Mouse (Mus musculus) liver, embryonic 11.5 days (tissue): ENCODE data around the gene Zkscan2. TPM values are rescaled to one million over a fixed set of nuclear protein-coding genes. Genes with fewer than 3 reads are reported as not detected.
A peak's percentile ranks its signal among the peaks of the same experiment; 100 is the strongest.

ENCODE experiments used
- ATAC-seq: fragments of 200-750 bp; cut with Nextera tagmentation; replicated peaks from 2 replicates; pipeline ENCODE4 v1.8.0; 2017; ENCODE audit warnings: moderate number of reproducible peaks, mild to moderate bottlenecking, moderate TSS enrichment, moderate library complexity; ENCODE audit not compliant: low FRiP score
- DNase-seq: peaks from one replicate; pipeline ENCODE4 v3.0.0-alpha.2; 2017; ENCODE audit warnings: low spot score
- H3K27ac ChIP-seq: fragments of 300-500 bp; sonication (generic); 2 replicates; pipeline ENCODE4 v1.5.1; 2014; ENCODE audit warnings: mild to moderate bottlenecking, low read depth, low read length, control low read depth
- H3K27me3 ChIP-seq: fragments of 300-500 bp; sonication (generic); replicated peaks from 2 replicates; pipeline ENCODE4 v1.6.1; 2014; ENCODE audit warnings: low read length, mixed read lengths; ENCODE audit not compliant: control insufficient read depth, insufficient read depth
- H3K36me3 ChIP-seq: fragments of 300-500 bp; sonication (generic); 2 replicates; pipeline ENCODE4 v1.6.1; 2014; ENCODE audit warnings: mild to moderate bottlenecking, low read length, moderate library complexity, mixed read lengths; ENCODE audit not compliant: control insufficient read depth, insufficient read depth
- H3K4me1 ChIP-seq: fragments of 300-500 bp; sonication (generic); replicated peaks from 2 replicates; pipeline ENCODE4 v1.6.1; 2014; ENCODE audit warnings: low read length, mixed read lengths; ENCODE audit not compliant: control insufficient read depth, insufficient read depth
- H3K4me2 ChIP-seq: fragments of 300-500 bp; sonication (generic); 2 replicates; pipeline ENCODE4 v1.6.1; 2014; ENCODE audit warnings: mild to moderate bottlenecking, control low read depth, moderate library complexity
- H3K4me3 ChIP-seq: fragments of 300-500 bp; sonication (generic); 2 replicates; pipeline ENCODE4 v1.5.1; 2014; ENCODE audit warnings: low read depth, low read length, control low read depth
- H3K9ac ChIP-seq: fragments of 300-500 bp; sonication (generic); 2 replicates; pipeline ENCODE4 v1.6.1; 2014; ENCODE audit warnings: low read depth, low read length, control low read depth
- H3K9me3 ChIP-seq: fragments of 300-500 bp; sonication (generic); 2 replicates; pipeline ENCODE4 v1.6.1; 2016; ENCODE audit warnings: low read length, inconsistent platforms, mixed read lengths; ENCODE audit not compliant: control insufficient read depth
- WGBS: fragments of 180-500 bp; shearing (Covaris S2); extraction: QIAGEN DNeasy Blood & Tissue Kit; methylation state at CpG from one replicate; pipeline ENCODE4 v1.1.7; 2014; 5-methylcytosine and 5-hydroxymethylcytosine counted together
- polyA plus RNA-seq: library from polyadenylated mRNA; unstranded; fragments of >200 nt; fragmentation: Nextera tagmentation; extraction: Ambion mirVana; gene quantifications from 2 replicates; pipeline ENCODE4 v1.2.1, GENCODE M21; 2014

The Zkscan2 gene
- polyA plus RNA-seq, 1 experiment from 2014 or later: 0.93 TPM

- H3K4me3 ChIP-seq: no peak overlapping the region
- H3K9me3 ChIP-seq: no peaks in the 10 kb centered on the region
- H3K4me2 ChIP-seq: no peak overlapping the region
- no peaks in the 10 kb centered on the region for H3K36me3 ChIP-seq
- ATAC-seq (no peak), DNase-seq (no peak)
- no peak overlapping the region for H3K9ac ChIP-seq
- H3K27me3 ChIP-seq: no peaks in the 10 kb centered on the region
- peaks cover 2% of the 10 kb centered on the region; the same call in 1 of the 2 replicates for H3K4me1 ChIP-seq
- WGBS: 81% methylated on average over 1 of the region's 1 CpGs
- H3K27ac ChIP-seq: no peak overlapping the region
These were observed 32.3 kb downstream of the Zkscan2 start for GRCm38 (mm10) chr7:123467961-123468360.

DNA sequence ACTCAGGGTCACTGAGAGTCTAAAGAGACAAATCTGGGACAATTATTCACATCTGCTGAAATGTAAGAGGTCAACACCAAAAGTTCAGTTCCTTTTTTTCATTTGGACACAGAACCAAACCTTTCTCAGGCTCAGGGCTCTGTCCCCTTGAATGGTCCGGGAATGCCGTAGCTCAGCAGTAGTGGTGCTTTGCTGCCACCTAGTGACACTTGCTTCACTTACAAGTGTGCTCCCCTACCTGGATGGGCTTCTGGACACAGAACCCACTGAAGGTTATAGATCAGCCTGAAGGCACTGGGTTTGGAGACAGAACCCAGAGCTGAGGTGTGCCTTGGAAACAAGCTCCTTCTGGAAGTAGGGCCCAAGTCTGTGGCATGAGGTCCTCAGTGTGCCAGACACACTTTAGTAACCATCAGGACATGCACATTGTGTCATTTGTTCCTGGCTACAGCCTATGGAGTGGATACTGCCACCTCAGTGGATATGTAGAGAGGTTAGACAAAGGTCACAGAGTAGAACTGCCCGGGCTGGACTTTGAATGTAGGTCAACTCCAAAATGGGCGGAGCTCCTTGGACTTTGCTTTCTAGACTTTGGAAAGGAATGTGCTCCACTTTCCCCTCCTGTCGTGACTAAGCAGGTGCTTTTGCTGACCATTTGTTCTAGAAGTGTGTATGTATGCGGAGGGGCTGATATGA, 34.4 kb downstream of the Zkscan2 start:
- H3K4me3 ChIP-seq: no peak overlapping the region
- no peak overlapping the region for H3K27ac ChIP-seq
- DNase-seq (peak; percentile 69), ATAC-seq (no peak)
- no peaks in the 10 kb centered on the region for H3K27me3 ChIP-seq
- no peak overlapping the region for H3K4me2 ChIP-seq
- H3K9me3 ChIP-seq: no peaks in the 10 kb centered on the region
- WGBS: 36% methylated on average over 6 of the region's 6 CpGs
- peaks cover 22% of the 10 kb centered on the region for H3K4me1 ChIP-seq
- H3K9ac ChIP-seq: no peak overlapping the region
- H3K36me3 ChIP-seq: no peaks in the 10 kb centered on the region

DNA sequence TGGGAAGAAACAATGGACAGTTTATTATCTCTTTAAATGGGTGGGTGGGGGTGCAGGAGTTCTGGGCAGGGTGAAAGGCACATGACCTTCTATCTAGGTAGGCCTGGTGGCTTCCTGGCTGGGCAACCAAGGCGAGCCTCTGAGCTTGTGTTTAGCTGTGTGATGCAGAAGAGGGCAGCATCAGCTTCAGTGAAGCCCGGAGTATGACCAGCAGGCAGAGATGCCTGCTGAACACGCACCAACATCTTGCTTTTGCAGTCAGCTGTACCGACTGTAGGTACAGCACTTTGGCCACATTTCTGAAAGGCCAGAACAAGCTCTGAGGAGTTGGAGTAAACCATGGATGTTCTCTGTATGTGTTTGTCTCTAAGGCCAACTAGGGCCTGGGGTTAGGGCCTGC, 36.7 kb downstream of the Zkscan2 start:
- H3K27ac ChIP-seq: no peak overlapping the region
- no peak overlapping the region for H3K9ac ChIP-seq
- peaks cover 39% of the 10 kb centered on the region for H3K4me1 ChIP-seq
- peak overlapping the region; percentile 18; the same call in 1 of the 2 replicates for H3K4me2 ChIP-seq
- no peaks in the 10 kb centered on the region for H3K36me3 ChIP-seq
- no peaks in the 10 kb centered on the region for H3K9me3 ChIP-seq
- H3K27me3 ChIP-seq: no peaks in the 10 kb centered on the region
- DNase-seq: no peak
- no peak overlapping the region for H3K4me3 ChIP-seq
- WGBS: 75% methylated on average over 4 of the region's 4 CpGs
- ATAC-seq: no peak

GRCm38 (mm10) chr7:123462070-123462501, 38.2 kb downstream of the Zkscan2 start, which contains the start of gene Aqp8:
Aqp8 (plus strand) TSS chr7:123462291.
- peak within 1 kb of the TSS; percentile 21; the same call in 1 of the 2 replicates for H3K4me3 ChIP-seq
- H3K9me3 ChIP-seq: no peaks in the 10 kb centered on the region
- peak within 1 kb of the TSS; percentile 56 for H3K4me2 ChIP-seq
- ATAC-seq: peak; percentile 89
- peak within 1 kb of the TSS; percentile 43 for H3K9ac ChIP-seq
- WGBS: 31% methylated on average over 9 of the region's 9 CpGs
- H3K36me3 ChIP-seq: no peaks in the 10 kb centered on the region
- peak; percentile 73 for DNase-seq
- H3K4me1 ChIP-seq: peaks cover 54% of the 10 kb centered on the region
- peak within 1 kb of the TSS; percentile 89 for H3K27ac ChIP-seq
- H3K27me3 ChIP-seq: no peaks in the 10 kb centered on the region

GRCm38 (mm10) chr7:123461316-123461715, 38.9 kb downstream of the Zkscan2 start:
- Histone ChIP-seq H3K4me1 (peaks cover 61% of the 10 kb centered on the region), H3K9me3 (no peaks in the 10 kb centered on the region), H3K9ac (peak overlapping the region; percentile 43), H3K4me3 (no peak overlapping the region), H3K4me2 (peak overlapping the region; percentile 56), H3K27ac (peak overlapping the region; percentile 89), H3K36me3 (no peaks in the 10 kb centered on the region), H3K27me3 (no peaks in the 10 kb centered on the region)
- DNase-seq: no peak
- WGBS: 80% methylated on average over 4 of the region's 4 CpGs
- ATAC-seq: no peak

- Histone ChIP-seq H3K4me2 (peak overlapping the region; percentile 44), H3K36me3 (no peaks in the 10 kb centered on the region), H3K9me3 (no peaks in the 10 kb centered on the region), H3K4me3 (no peak overlapping the region), H3K4me1 (peaks cover 61% of the 10 kb centered on the region), H3K27me3 (no peaks in the 10 kb centered on the region), H3K9ac (no peak overlapping the region), H3K27ac (peak overlapping the region; percentile 80)
- WGBS: 35% methylated on average over 4 of the region's 4 CpGs
- DNase-seq (peak; percentile 51), ATAC-seq (peak; percentile 75)
These were observed 41.0 kb downstream of the Zkscan2 start for GRCm38 (mm10) chr7:123459247-123459646.

DNA sequence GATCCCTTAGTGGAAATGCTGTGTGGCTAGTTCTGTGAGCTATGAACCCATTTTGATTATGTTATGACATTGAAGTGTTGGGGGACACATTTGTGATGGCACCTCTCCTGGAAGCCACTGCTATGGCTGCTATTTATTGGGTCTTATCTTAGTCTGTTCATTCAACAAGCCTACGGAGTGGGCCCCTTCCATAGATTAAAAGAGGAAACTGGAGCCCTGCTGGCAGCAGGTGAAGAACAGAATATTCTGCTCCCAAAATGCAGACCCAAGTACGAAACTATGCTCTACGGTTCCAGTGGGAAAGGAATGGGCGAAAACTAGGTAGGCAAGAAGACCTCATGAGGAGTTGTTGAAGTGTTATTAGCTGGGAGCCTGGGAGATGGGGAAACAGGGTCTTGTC, 41.9 kb downstream of the Zkscan2 start:
- H3K9me3 ChIP-seq: no peaks in the 10 kb centered on the region
- peak overlapping the region; percentile 58 for H3K27ac ChIP-seq
- H3K4me1 ChIP-seq: peaks cover 61% of the 10 kb centered on the region
- no peaks in the 10 kb centered on the region for H3K27me3 ChIP-seq
- H3K4me3 ChIP-seq: no peak overlapping the region
- peak overlapping the region; percentile 20; the same call in 1 of the 2 replicates for H3K4me2 ChIP-seq
- 72% methylated on average over 4 of the region's 4 CpGs for WGBS
- no peak for DNase-seq
- H3K36me3 ChIP-seq: no peaks in the 10 kb centered on the region
- H3K9ac ChIP-seq: no peak overlapping the region
- ATAC-seq: no peak

GRCm38 (mm10) chr7:123455088-123455487, 45.2 kb downstream of the Zkscan2 start:
- WGBS: 84% methylated on average over 3 of the region's 3 CpGs
- no peaks in the 10 kb centered on the region for H3K27me3 ChIP-seq
- DNase-seq (no peak), ATAC-seq (no peak)
- no peak overlapping the region for H3K4me2 ChIP-seq
- H3K36me3 ChIP-seq: no peaks in the 10 kb centered on the region
- no peak overlapping the region for H3K27ac ChIP-seq
- H3K9ac ChIP-seq: no peak overlapping the region
- no peaks in the 10 kb centered on the region for H3K9me3 ChIP-seq
- no peak overlapping the region for H3K4me3 ChIP-seq
- peaks cover 38% of the 10 kb centered on the region for H3K4me1 ChIP-seq

GRCm38 (mm10) chr7:123453066-123453465, 47.2 kb downstream of the Zkscan2 start:
- WGBS: 78% methylated on average over 8 of the region's 8 CpGs
- H3K4me1 ChIP-seq: peaks cover 24% of the 10 kb centered on the region
- H3K4me2 ChIP-seq: no peak overlapping the region
- no peaks in the 10 kb centered on the region for H3K27me3 ChIP-seq
- DNase-seq (no peak), ATAC-seq (no peak)
- no peak overlapping the region for H3K9ac ChIP-seq
- H3K4me3 ChIP-seq: no peak overlapping the region
- no peak overlapping the region for H3K27ac ChIP-seq
- H3K9me3 ChIP-seq: no peaks in the 10 kb centered on the region
- no peaks in the 10 kb centered on the region for H3K36me3 ChIP-seq
